Mouse (Mus musculus) effector memory CD4-positive, alpha-beta T cell, adult 5 months (primary cell): ENCODE data around the gene 3110040M04Rik. TPM values are rescaled to one million over a fixed set of nuclear protein-coding genes. Genes with fewer than 3 reads are reported as not detected.

Experiments used
- polyA plus RNA-seq: library from polyadenylated mRNA; unstranded; fragments of 100-300 nt; shearing (Covaris generic); gene quantifications from one replicate; pipeline ENCODE4 v1.2.1, GENCODE M21; 2017

3110040M04Rik gene
- polyA plus RNA-seq = not detected

DNA sequence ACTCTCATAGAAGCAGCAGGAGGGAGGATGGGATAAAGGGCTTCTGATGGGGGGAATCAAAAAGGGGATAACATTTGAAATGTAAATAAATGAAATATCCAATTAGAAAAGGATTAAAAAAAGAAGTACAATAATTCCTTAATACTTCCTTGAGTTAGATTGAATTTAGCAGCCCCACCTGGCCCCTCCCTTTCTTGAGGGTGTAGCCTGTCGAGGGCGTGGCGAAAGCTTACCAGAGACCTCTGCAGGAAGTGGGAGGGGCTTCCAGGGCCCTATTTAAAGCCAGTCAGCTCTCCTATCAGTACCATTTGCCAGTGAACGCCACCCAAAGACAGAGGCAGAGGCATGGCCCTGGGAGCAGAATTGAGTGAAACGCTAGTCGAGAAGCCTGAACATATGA, at the start of gene 3110040M04Rik:
Gene 3110040M04Rik (plus strand): TSS at position 304 of the 400 bp plus-strand sequence.

DNA sequence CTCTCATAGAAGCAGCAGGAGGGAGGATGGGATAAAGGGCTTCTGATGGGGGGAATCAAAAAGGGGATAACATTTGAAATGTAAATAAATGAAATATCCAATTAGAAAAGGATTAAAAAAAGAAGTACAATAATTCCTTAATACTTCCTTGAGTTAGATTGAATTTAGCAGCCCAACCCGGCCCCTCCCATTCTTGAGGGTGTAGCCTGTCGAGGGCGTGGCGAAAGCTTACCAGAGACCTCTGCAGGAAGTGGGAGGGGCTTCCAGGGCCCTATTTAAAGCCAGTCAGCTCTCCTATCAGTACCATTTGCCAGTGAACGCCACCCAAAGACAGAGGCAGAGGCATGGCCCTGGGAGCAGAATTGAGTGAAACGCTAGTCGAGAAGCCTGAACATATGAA, 21.7 kb upstream of the 3110040M04Rik start, which contains the start of gene Gm47985:
Gene Gm47985 (plus strand): TSS at position 272 of the 400 bp plus-strand sequence.

DNA sequence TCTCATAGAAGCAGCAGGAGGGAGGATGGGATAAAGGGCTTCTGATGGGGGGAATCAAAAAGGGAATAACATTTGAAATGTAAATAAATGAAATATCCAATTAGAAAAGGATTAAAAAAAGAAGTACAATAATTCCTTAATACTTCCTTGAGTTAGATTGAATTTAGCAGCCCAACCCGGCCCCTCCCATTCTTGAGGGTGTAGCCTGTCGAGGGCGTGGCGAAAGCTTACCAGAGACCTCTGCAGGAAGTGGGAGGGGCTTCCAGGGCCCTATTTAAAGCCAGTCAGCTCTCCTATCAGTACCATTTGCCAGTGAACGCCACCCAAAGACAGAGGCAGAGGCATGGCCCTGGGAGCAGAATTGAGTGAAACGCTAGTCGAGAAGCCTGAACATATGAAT, 11.8 kb upstream of the 3110040M04Rik start, which contains the start of gene Gm8947:
Gene Gm8947 (plus strand): TSS at position 302 of the 400 bp plus-strand sequence.

DNA sequence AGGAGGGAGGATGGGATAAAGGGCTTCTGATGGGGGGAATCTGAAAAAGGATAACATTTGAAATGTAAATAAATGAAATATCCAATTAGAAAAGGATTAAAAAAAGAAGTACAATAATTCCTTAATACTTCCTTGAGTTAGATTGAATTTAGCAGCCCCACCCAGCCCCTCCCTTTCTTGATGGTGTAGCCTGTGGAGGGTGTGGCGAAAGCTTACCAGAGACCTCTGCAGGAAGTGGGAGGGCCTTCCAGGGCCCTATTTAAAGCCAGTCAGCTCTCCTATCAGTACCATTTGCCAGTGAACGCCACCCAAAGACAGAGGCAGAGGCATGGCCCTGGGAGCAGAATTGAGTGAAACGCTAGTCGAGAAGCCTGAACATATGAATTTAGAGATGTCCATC, 5.8 kb upstream of the 3110040M04Rik start, which contains the start of gene Gm47995:
Gene Gm47995 (plus strand): TSS at position 329 of the 400 bp plus-strand sequence.

DNA sequence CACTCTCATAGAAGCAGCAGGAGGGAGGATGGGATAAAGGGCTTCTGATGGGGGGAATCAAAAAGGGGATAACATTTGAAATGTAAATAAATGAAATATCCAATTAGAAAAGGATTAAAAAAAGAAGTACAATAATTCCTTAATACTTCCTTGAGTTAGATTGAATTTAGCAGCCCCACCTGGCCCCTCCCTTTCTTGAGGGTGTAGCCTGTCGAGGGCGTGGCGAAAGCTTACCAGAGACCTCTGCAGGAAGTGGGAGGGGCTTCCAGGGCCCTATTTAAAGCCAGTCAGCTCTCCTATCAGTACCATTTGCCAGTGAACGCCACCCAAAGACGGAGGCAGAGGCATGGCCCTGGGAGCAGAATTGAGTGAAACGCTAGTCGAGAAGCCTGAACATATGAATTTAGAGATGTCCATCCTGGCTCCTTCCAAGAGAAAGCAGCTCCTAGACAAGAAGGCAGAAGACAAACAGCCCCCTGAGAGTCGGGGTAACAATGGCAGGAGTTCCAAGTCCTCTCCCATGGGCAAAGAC, 6.0 kb downstream of the 3110040M04Rik start, which contains the start of gene Gm47996:
Gene Gm47996 (plus strand): TSS at position 308 of the 532 bp plus-strand sequence.

Other genes with a start within 250 kb of the 3110040M04Rik start
- 0.35 TPM for gene Hmcn1, start 210.7 kb upstream of the 3110040M04Rik start, polyA plus RNA-seq
- gene Gm47985, start 21.6 kb upstream of the 3110040M04Rik start, polyA plus RNA-seq = not detected
- gene Gm8947, start 11.7 kb upstream of the 3110040M04Rik start, polyA plus RNA-seq = not detected
- not detected for gene Gm47995, start 5.7 kb upstream of the 3110040M04Rik start, polyA plus RNA-seq
- gene Gm47996, start 6.0 kb downstream of the 3110040M04Rik start, polyA plus RNA-seq = not detected
- gene Ivns1abp, start 140.4 kb downstream of the 3110040M04Rik start, polyA plus RNA-seq = 342 TPM
- gene Swt1, start 224.3 kb downstream of the 3110040M04Rik start, polyA plus RNA-seq = 39.3 TPM
- gene Trmt1l, start 224.4 kb downstream of the 3110040M04Rik start, polyA plus RNA-seq = 52.2 TPM